Mouse (Mus musculus) subcutaneous adipose tissue, adult 2 months (tissue): ENCODE measurements around the gene Skint6. TPM values are rescaled to one million over a fixed set of nuclear protein-coding genes. Genes with fewer than 3 reads are reported as not detected.

Experiments
- polyA plus RNA-seq: library from polyadenylated mRNA; depleted of rRNA; stranded (reverse); fragments of >200 nt; gene quantifications from 2 replicates; pipeline ENCODE4 v1.2.3, GENCODE M21; 2012; ENCODE audit warnings: low replicate concordance; rRNA removed

The Skint6 gene
- 0.08 TPM in 1 of 2 replicates, not detected in the other for polyA plus RNA-seq

DNA sequence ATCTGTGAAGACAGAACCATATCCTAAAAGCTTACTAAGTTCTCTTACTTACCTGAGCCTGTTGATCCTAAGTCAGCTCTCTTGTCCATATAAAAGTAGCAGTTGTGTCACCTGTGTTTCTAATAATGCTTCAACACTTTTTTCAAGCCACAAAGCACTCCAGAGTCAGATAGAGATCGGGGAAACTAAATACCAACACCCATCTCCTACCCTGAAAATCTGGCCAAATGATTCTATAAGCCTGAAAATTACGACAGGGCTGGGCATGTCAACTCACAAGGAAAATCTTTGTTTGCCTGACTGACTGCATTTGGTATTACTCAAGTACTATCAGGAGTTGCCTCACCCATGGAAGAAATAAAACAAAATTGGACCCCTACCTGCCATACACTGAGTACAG, at the start of gene Skint6:
Skint6 (minus strand) TSS at position 101 of the 400 bp plus-strand sequence.

DNA sequence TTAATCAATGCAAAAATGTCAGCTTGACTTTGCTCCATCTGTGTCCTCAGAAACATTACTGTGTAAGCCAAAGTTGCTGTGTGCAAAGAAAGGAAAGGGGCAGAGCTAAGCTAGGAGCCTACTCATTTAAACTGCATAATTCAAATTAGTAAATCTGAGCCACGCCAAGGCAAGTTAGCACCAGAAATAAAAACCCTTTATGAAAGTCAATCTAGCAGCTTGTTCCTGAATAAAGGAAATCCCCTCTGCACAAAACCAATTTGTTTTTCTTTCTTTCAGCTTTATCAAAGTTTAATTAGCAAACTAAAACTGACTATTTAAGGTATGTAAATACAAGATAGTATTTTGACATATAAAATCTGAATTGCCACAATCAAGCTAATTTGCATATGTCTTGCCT, 512.0 kb downstream of the Skint6 start, which contains the start of gene Skint10:
Skint10 (minus strand) TSS at position 101 of the 400 bp plus-strand sequence.

